Mouse (Mus musculus): ENCODE measurements at regions not wholly inside any gene's neighbourhood (a gene's known extent, or its start where the extent isn't known, plus 50 kb on each side); places are given as distances from the start of the nearest gene placed in this dataset.

DNA sequence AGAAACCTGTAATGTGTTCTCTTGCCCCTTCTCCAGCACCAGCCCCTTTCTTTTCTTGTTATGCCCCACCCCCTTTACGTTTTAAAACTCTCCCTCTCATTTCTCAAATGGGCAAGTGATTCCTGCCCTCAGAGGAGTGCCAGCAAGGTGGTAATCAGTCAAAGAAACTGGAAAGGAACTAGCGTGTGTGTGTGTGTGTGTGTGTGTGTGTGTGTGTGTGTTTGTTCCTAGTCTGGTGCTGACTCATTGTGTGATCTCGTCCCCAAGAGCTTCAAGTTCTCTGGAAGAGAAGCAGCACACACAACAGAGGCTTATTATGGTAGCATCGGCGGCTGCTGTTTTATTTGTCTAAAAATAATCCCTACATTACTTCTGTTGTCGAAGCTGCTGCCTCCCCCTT lies 219.2 kb downstream of the Cog6 start:
- DNase-seq, result no peak

DNA sequence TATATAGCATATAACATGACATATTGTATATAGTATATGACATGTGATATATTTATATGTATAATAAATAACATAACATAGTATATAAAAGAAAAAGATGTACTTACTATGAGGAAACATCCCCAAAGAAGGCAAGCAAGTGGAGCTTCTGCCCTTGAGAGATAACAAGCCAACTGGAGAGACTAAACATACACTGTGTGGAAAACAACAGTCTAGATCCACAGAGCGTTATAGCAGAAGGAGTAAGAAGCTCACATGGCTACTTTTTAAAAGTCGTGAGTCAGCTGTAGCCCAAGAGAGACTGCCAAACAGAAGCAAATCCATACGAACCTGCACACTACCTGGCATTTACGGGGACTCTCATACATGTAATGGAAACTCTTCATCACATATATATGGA lies 219.9 kb downstream of the Cog6 start:
- DNase-seq, result no peak

DNA sequence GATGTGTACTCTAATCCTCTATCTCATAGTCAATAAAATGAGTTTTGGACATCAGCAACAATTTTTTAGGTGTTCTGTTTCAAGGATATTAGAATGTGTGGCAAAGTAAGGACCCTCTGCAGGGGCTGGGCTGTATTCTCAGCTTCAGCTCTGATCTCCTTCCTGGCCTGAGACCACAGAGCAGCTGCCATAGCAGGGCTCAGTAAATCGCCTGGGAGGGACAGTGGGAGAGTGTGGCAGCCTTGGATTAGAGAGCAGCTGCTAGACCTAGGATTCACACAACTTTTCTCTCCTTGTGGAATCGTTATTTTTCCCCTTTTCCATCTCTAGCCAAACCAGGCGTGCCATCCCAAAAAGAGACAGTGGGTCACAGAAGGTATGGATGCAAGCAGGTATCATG lies 222.8 kb downstream of the Cog6 start:
- no peak for DNase-seq

DNA sequence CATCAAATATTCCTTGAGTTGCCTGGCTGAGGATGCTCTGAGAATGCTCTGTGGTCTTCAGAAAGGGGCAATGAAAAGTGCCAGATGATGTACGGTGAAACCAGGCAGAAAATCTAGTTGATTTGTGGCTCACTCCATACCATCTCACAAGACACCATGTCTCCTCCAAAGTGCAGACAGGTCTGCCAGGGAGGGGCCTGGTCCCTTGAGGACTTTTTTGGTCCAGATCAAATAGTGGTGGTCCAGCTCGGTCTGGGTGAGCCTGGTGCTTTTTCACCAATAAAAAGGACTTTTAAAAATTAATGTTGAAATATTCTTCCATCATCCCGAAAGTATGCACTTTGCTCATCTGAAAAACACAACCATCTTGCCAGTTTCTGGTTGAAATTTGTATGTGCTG lies 224.2 kb downstream of the Cog6 start:
- DNase-seq, result no peak

DNA sequence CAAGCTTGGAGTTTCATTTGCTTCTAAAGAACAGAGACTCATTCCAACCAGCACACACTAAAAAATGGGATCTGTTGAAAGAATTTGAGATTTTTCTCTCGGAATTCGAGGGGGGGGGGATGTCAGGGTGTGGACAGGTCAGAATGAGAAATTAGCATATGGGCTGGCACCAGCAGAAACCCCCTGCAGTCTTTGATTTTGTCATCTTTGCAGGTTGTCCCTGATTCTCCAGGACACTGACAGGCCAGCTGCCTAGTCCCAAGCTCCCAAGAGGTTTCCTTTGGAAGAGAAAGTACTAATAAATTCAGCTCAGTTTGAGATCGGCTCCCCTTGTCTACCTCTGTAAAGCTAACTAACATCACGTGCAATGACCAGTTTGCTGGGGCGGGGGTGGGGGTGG lies 224.9 kb downstream of the Cog6 start:
- peak in 1 of 2 experiments; percentile 9 for DNase-seq

DNA sequence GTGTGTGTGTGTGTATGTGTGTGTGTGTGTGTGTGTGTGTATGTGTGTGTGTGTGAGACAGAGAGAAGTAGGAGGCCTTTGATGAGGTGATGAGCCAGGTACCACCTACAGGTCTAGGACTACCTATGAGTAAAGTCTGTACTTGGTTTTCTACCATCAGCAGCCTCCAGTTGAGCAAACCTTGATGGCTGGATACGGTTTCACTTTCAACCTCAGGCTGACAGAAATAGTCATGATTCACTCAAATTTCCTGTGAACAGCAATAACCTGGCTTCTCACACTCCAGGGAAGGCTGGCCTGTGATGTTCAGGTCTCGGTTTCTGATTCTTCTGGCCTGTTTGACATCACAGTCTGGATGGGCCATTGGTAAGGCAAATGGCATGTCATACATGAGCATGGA lies 226.1 kb downstream of the Cog6 start:
- no peak for DNase-seq

DNA sequence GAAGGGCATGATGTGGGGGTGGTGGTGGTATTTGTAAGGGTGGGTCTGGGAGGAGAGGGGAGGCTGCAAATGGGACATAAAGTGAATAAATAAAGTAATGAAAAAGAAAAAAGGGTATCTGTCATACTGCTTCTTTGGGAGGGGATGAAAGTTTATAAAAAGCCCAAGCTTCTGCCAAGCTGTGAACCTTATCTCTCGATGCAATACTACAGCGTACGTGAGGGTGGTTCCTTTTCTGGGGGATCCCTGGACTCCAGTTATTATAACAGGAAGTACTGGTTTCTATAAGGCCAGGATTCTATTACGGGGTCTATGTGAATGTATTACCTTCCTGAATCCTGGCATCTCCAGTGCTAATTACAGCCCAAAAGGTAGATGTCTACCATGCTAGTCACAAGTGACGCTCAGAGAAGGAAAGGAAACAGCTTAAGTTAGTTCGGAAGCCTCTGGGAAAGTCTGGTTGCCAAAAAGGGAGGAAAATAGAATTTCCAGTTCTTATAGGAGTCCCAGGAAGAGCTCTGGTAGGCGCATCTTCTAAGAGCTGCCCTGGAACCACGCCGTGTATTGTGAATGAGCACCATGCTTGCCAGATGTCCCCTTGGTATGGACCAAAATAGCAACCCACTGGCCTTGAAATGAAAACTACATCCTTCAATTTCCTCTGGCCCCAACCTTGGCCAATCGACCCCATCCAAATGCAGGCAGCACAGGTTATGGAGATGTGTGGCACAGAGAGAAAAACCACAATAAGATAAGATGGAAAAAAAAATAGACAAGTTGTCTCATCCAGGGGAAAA lies 228.9 kb downstream of the Cog6 start:
- no peak for DNase-seq

DNA sequence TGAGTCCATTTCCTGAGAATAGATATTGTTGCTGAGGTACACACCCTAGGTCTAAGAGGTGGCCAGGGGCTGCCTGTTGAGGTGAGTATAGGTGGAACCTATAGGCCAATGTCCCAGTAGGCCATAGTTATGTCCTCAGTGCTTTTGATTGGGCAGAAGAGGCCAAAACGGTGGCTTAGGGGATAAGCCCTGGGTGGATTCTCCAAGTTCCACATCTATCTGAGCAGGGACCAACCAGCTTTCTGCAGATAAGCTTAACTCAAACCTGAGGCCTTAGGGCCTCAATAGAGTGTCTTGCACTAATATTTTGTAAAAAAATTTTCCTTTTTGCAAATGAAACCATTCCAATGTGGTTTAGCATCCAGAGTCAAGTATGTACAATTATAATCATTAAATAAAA lies 231.4 kb downstream of the Cog6 start:
- DNase-seq, result no peak

DNA sequence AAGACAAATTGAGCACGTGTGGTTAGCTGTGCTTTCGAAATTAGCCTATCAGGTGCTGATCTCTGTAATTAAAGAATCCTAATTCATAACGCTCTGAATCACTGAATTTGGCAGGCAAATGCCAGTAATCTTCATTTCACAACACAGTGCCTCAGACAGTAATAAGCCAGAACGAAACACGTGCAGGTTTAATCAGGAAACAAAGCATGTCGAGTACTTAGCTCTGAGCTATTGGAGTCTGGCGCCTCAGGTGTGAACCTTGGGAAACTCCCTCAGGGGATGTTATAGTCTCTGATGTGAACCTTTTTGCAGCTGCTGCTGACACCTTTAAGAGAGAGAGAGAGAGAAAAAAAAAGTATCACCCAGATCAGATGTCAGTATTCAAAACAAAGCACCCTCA lies 232.6 kb downstream of the Cog6 start:
- DNase-seq, result no peak

DNA sequence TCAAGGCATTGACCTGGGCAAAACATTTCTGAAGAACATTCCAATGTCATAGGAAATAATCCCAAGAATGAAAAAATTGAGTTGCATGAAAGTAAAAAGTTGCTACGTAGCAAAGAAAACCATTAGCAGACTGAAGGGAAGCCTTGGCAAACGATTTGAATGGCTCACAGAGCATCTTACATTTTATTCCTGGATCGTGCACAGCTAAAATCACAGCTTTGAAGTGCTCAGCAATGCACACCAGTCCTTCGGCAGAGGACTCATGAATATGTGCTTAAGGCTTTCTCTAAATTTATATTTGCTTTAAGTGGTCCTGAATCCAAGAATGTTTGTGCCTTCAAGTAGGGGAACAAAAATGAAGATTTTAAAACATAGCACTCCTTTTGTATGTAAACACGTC lies 234.5 kb downstream of the Cog6 start:
- no peak for DNase-seq

DNA sequence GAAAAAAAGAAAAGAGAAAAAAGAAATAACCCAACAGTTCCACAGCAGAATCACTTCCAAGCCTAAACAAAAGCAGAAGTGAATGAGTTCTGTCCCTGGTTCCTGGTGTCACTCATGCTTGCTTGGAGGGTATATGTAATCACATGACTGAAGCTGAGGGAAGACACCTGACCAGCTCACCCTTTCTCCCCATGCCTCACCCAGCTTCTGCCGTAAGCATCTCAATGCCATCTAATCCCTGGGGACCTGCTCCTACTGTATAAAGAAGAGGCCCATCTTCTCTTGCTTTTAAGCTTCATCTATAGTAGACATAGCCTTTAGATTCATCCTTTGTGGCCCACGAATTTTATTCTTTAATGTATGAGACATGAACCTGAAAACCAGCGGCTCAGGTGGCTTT lies 235.5 kb downstream of the Cog6 start:
- no peak for DNase-seq

DNA sequence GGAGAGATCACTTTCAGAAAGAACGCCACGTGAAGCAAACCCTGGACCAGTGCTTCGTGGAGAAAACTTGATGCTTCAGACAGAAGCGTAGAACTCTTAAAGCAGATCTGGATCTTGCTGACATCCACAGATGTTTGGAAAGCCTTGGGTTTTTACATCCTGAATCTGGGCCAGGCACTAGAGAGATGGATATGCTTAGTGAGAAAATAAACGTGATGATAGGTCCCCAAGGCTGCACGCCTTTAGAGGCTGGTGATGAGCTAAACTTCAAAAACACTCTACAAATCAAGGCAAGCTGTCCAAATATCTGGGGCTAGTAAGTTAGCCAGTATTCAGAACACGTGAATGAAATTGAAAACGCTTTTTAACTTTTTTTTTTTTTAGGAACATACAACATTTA lies 236.7 kb downstream of the Cog6 start:
- no peak for DNase-seq

DNA sequence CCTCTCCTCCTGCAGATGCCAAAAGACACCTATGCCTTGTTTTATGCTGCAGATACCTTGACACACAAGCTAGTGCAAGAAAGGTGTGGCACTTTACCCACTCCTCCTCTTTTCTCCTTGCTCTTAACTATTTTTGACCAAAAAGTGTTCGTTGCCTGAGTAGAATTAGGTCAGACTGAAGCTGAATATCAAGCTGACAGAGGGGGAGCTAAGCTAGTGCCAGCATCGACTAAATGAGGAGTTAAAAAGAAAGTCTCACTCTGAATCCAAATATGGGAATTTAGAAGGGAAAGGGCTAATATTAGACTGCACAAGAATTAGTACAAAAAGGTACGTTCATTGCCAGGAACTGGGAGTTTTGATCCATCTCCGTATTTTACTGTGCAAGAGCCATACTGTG lies 241.2 kb downstream of the Cog6 start:
- no peak for DNase-seq

DNA sequence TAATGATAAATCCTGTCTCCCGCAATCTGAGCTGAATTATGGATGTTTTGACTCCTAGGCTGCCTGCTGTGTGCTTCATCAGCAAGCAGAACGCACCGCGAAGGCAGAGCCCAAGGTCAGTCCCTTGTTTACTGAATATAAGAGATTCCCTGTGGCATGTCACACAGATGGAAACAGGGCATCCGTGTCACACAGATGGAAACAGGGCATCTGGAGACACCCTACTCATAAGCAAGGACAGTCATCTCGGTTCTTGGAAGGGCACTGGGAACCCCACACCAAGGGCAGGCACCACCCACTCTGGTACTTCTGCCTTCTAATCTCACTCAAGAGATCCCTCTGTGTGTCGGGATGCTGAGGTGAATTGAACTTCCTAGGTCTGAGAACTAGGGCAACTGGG lies 241.9 kb downstream of the Cog6 start:
- no peak for DNase-seq

DNA sequence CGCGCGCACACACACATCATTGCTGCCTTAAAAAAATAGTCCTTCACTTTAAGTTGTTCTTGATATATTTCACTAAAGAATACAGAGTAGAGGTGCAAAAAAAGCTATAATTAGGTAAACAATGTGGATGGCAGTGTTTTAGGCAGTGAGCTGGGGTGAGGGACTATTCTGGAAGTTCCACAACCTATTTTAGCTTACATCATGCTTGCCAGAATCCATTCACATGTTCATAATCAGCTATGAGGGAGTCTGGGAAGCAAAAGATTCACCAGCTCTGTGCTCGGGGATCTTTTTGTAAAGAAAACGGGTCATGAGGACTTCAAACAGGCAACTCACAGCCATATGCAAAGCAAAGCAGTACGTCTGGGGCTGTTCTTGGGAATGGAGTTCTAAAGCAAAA lies 242.3 kb downstream of the Cog6 start:
- DNase-seq, result no peak

DNA sequence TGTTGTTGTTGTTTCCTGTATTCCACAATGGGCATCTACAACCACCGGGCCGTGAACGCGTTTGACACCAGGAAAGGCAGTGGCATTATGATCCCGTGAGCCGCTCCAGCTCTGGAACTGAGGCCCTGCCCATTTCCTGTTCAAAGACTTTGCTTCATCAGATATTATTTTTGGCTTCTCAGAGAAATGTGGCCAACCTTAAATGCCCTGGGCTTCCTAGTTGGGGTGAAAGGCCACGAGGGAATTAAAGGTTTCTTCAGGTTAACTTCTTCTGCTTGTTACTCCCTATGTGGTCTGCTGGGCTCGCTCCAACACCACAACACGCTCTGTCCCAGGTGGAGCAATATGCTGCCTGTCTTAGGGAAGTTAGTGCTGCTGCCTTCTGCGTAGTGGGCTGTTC lies 249.8 kb downstream of the Cog6 start:
- no peak for DNase-seq

DNA sequence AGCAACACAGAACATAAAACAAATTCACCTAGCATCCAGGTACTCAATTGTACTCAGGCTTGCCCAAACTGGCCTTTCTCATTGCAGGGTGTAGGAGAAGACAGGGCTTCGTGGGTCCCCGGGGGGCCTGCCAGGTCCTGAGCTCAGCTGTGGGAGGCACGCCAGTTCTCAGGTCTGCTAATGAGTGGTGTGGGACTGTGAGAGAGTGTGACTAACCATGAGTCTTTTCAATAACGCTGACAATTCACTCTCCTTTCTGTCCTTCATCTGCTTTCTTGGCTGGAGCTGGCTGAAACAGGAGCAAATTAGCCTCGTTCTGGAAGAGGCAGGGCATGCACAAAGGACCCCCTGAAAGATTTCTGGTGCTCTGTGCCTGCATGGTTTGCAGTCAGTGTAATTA lies 250.2 kb downstream of the Cog6 start:
- no peak for DNase-seq

DNA sequence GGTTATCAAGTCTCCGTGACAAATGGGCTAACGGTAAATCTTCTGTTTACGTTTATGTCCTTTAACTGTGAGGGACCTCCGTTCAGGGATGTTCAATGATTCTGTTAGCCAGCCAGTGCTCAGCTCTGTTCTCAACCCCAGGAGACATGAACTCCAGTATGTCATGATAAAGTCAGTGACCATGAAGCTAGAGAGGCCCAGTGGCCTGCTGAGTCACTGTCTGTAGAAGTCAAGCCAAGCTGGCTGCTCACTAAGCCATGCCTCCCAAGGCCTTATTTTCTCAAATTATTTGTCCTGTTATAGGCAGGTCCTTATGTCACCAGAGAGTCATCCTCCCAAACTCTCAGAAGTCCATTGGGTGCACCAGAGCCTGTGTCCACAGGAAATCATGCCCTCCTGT lies 252.9 kb downstream of the Cog6 start:
- no peak for DNase-seq

DNA sequence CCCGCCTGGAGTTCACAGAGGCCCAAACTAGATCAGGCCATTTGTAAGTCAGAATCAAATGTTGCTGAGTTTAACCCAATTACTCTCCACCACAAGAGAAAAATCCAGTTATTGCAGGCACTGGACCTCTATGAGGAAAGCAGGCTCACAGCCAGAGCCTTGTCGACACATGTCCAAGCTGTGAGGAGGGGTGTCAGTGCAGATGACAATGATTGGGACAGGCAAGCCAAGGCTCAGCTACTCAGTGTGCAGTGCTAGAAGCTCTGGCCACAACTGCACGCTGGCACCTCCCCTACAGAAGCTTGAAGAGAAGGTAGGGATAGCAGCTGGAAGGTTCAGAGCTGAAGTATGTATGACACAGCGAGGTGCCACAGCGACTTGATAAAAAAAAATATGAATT lies 253.4 kb downstream of the Cog6 start:
- DNase-seq, result no peak

DNA sequence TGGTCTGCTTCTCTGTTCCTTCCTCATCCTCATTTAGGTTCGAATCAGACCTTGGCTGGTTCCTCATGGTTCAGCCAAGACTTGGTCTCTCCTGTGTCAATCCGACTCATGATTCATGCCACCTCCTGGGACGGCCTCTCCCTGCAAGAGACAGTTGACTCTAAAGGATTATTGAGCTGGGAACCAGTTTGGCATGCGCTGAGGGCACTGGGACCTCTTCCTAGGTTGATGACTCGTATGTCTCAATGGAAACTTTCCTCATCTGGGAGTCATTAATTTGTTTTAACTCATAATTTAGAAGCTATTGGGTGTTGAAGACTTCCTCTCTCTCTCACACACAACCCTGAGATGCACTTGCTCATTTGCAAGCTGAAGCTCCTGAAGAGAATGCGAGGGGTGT lies 254.5 kb downstream of the Cog6 start:
- DNase-seq, result no peak

DNA sequence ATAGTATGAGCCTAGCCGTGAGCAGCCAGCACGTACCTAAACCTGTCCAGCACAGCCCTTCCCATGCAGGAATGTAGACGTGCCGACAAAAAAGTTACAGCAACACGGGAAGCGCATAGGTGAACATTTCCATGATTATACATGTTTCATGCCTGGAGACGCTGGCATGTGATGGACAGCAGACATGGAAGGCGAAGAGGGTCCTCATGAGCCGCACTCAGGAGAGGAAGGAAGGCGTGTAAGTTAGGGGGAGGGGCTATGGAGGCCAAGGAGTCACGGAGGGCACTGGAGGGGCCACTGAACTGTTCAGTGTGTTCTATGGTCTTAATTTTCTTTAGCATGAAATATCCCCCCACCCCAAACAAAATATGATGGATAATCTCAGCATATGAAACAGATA lies 257.2 kb downstream of the Cog6 start:
- no peak for DNase-seq

DNA sequence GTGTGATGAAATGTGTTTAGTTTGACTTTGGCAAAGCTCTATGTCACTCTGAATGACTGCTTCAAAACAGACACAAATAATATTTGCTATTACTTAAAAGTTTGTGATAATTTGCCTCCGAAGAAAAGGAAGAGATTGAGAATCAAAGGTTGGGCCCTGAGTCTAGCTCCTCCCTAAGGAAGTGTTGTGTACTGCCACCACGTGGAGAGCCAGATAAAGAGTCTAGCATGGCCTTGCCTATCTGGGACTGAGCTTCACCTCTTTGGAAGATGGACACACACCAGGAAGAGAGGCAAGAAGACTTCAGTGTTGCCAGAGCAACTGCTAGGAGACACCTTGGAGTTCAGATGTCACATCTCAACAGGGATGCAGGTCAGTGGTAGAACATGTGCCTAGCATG lies 258.5 kb downstream of the Cog6 start:
- peak; percentile 50 to 61 for DNase-seq

DNA sequence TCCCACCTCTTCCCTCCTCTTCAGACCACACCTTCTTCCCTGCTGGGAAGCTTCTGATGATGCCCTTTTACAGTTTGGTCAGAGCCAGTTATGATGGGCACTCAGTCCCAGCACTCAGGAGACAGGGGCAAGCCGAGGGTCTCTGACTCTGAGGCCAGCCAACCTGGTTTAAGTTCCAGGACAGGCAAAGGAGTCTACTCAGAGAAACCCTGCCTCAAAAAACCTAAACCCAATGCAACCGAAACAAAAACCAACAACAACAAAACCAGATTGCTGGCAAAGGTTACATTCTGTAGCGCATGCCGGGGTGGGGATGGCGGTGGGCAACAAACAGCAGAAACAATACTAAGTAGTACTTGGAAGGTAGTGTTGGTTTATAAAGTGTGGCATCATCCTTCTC lies 260.2 kb downstream of the Cog6 start:
- DNase-seq, result no peak

DNA sequence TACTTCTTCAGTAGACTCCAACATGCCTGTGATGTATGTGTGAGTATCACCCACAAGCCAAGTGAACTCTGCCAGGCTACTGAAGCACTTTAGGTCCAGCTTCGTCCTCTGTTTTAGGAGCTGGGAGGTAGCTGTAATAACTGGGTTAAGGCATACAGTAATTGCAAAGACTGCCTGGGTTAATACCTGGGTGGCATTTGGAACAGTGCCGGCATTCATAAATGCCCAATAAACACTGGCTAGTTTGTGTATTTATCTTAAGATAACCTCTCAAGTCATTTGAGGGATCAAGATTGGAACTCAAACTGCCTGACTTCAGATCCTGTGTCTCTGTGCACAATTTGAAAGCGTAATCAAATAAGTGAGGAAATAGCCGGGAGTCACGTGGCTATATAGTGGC lies 261.0 kb downstream of the Cog6 start:
- no peak for DNase-seq

DNA sequence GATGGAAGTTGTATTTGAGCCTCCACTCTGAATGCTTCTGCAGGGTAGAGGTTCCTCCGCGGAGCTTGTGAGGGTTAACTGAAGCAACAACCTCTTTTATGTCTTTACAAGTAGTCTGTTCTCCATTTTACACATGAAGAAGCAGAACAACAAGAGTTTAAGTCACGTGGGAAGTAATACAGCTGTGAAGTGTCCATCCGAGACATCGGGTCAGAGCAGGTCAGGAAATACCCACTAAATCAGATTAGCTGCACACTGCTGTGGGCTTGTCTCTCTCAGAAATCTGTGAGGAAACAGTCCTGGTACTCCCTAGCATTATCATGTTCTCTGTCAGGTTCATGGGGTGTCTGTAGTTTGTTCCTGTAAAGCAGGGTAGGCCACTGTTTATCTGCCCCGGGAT lies 262.1 kb downstream of the Cog6 start:
- no peak for DNase-seq

DNA sequence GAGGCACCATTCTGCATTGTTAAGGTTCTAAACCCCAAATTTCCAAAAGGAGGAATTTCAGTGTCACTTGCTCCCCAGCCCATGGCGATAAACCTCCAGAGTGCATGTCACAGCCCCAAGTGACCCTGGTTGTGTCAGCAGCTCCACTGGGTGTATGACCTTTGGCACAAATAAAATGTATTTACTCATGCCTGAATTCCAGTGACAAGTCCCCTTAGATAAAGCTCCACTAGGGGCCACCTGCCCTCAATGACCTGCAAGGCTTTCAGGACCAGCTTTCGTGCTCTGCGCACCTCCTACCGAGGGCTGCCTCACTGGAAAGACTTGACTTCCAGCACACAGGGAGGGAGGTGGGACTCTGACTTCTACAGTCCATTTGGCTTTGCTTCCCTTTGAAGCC lies 262.6 kb downstream of the Cog6 start:
- no peak for DNase-seq

Measured in cerebellum, postnatal 36 days (tissue).